Mouse (Mus musculus) adrenal gland, postnatal 14 days (tissue): ENCODE data around the gene Klhl2. TPM values are rescaled to one million over a fixed set of nuclear protein-coding genes. Genes with fewer than 3 reads are reported as not detected.

ENCODE experiments used
- DNase-seq: peaks from one replicate; pipeline ENCODE4 v3.0.0; 2021; ENCODE audit warnings: mixed read lengths
- total RNA-seq: library from RNA; stranded (reverse); gene quantifications from 2 replicates; pipeline ENCODE4 v1.2.3, GENCODE M21; 2021

Gene Klhl2
- total RNA-seq, 1 experiment from 2014 or later: 48.8 TPM

DNA sequence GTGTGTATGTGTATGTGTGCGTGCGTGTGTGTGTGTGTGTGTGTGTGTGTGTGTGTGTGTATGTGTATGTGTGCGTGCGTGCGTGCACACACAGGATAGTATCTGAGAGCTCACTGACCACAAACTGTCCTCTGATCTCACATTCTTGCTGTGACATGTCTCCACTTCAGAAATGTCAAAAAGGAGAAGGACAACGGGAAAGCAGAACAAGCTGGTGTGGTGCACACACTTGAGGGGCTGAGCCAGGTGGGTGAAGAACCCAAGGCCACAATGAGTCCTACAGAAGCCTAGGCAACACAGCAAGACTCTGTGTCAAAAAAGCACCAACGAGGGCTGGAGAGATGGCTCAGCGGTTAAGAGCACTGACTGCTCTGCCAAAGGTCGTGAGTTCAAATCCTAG is 81.2 kb downstream of the Klhl2 start:
- no peak for DNase-seq

DNA sequence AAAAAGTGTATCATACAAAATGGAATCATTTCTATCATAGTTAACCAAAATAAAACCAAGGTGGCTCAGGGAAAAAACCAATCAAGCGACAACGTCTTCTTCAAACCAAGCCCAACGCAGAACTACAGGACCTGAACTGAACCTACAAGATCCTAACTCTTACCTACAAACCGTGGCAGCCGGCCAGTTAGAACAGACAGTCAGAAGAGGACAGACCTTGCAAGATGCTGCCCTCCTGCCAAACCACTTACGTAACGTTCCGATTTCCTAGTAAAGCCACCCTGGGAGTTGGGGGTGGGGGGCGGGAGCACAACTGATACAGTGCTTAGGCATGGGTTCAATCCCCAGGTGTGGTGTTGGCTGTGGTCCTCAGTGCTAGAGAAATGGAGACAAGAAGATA is 82.8 kb downstream of the Klhl2 start:
- DNase-seq: peak; percentile 78

DNA sequence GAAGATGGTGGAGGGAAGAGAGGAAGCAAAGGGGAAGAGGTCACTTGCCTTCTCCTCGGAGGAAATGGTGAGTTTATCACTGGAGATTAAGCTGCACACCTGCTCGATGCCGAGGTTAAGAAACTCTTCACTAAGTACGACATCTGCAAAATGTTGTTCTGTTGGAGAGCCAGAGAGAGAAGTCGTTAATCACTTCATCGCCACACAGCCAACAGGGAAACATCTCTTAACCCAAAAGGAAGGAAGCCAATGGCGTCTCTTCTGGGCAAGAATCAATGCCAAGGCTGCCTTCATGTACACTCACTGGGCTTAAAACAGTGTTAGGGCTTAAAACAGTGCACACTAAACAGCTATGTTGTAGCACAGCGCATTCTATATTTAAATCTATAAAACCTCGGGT is 85.7 kb downstream of the Klhl2 start:
- DNase-seq: no peak

DNA sequence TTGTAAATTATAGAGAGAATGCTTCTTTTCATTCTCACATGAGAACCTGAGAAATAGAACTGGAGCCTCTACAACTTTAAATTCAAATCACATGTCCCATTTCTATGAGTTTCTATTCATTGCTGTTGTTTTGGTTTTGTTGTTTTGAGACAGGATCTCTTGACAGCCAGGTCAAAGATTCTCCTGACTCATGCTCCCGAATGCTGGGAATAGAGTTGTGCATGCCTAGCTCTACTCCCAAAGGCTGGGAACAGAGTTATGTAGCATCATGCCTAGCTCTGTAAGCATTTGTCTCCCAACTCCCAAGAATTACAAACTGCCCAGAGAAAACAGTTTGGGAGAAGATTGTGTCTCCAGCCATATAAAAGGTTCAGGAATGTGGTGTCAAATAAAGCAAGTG is 87.1 kb downstream of the Klhl2 start:
- DNase-seq: no peak

GRCm38 (mm10) chr8:64761430-64761829 is 88.4 kb downstream of the Klhl2 start:
- DNase-seq: peak; percentile 70

DNA sequence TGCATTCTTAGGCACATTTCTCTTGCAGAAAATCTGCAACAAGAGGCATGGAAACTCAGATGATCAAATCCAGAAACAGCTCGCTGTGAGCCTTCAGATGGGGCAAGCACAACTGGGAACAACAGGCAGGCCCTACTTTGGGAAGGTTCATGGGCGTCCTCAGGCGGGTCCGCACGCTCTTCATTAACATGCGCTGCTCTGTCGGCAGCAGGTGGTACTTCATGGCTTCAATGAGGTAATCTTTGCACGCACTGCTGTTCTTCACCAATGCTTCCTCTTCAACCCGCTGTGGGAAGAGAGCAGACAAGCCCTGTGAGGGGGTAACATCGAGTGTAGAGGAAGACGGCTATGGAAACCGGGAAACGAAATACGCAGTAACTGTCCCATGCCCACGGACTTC is 91.9 kb downstream of the Klhl2 start:
- no peak for DNase-seq

DNA sequence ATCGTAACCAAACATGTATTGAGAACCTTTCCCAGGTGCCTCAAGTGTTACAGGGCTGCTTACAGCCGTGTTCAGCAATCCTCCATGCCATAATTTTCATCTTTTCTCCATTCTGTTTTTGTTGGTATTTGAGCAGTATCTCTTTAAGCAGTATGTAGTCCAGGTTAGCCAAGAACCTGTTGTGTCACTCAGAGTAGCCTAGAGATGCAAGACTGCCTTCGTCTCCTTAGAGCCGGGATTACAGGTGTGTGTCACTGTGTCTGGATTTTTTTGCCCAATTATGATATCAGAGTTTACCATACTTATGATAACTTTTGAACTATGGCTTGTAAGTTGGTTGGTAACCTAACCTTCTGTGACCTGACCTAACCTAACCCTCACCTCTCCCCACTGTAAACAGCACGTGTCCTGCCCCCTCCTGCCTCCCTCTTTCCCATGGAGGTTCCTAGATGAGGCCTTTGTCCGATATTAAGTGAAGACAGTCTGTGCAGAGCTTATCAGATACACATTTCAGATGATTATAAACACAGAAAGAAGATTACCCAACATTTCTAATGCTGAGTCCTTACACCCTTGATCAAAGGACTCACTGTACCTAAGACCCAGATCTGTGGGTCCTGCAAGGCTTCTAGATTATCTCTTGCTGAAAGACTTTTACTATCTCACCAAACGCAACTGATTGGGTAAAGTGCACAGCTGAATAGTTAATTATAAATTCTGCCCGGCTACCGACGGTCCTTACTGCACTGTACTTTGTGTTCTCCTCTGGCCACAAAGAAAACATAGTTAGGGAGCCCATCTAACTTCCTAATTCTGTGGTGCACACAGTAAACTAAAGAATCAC is 103.4 kb downstream of the Klhl2 start:
- no peak for DNase-seq

DNA sequence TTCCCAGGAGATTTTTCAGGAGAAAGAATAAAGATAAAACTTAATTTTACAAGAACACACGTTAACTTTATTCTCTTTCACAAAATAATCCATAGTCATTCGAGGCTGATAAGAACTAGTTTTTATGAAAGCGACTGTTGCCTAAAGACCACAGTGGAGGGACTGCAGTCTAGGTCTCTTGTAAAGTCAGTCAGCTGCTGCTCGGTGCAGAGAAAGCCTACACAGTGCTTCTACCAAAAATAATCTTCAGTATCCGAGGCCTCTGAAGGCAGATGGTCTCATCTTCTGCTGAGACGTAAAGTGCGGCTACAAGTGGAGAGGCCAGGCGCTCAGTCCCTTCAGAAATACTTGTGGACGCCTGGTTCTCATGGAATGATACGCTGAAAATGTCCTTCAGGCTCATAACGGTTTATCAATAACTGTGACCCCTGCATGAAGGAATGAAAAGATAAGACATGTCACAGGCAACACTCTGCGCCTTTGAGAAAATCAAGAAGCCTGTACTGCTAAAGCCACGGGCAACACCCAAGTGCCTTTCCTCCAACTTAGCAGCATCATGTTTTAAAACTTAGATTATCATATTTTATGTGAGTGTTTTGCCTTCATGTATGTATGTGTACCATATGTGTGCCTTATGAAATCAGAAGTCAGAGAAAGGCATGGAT is 109.1 kb downstream of the Klhl2 start:
- DNase-seq: no peak

- no peak for DNase-seq
Measured at GRCm38 (mm10) chr8:64738916-64739315, 110.9 kb downstream of the Klhl2 start.

DNA sequence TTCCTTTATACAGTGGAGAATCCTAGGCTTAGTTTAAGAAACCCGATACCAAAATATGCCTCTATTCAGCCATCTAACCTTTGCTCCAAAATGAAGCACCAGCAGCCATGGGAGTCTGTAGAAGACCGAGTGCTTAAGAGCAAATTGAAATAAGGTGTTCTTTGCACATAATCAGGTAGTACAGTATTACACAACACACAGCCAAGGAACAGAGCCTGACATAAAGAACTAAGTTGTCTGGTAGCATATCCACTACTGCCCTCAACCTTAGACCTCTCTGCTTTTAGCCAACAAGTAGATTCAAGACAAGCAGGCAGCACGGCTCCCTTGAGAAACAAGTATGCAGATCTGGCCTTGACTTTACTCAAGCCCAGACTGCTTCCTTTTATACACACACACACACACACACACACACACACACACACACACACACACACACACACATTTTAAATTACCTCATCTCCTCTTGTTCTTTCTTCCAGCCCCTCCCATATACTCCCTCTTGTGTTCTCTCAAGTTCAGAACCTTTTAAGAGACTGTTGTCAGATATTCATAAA is 113.0 kb downstream of the Klhl2 start:
- DNase-seq: no peak

GRCm38 (mm10) chr8:64735161-64735560 is 114.7 kb downstream of the Klhl2 start:
- DNase-seq: peak; percentile 15

GRCm38 (mm10) chr8:64733271-64733943 is 116.4 kb downstream of the Klhl2 start, which contains the start of gene Msmo1:
Gene Msmo1, minus strand, starts transcription at chr8:64733792.
- peak; percentile 98 for DNase-seq

DNA sequence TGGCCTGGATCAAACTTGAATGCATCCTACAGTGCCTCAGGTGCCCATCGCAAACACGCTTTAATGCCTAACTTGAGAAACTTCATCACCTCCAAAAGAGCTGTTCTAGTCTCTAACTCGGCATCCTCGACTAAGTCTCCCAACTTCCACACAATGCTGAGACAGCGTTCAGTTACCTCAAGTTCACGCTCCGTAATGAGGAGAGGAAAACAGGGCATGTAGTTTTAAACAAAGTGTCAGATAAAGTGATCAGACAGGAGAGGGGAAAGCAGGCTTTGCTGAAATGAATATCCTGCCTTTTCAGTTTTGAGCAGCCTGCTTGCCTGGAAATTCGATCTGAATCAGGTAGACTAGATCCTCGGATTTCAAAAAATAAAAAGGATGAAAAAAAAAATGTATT is 117.2 kb downstream of the Klhl2 start:
- DNase-seq: no peak

DNA sequence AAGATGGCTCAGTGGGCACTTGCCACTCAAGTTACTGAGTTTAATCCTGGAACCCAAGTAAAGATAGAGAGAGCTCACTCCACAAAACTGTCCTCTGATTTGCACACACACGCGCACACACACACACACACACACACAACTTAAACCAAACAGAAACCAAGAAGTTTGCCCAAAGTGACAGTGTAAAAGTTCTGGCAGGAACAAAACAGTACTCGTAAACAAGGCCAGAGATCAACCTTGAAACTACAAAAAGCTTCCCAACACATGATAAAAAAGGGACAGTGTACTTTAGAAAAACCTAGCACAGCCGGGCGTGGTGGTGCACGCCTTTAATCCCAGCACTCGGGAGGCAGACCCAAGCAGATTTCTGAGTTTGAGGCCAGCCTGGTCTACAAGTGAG is 121.7 kb downstream of the Klhl2 start:
- no peak for DNase-seq

- DNase-seq: peak; percentile 54
Measured at GRCm38 (mm10) chr8:64726190-64726695, 123.6 kb downstream of the Klhl2 start.

- DNase-seq: no peak
Measured at GRCm38 (mm10) chr8:64723206-64723605, 126.6 kb downstream of the Klhl2 start.

GRCm38 (mm10) chr8:64717868-64718267 is 131.9 kb downstream of the Klhl2 start:
- peak; percentile 36 for DNase-seq

DNA sequence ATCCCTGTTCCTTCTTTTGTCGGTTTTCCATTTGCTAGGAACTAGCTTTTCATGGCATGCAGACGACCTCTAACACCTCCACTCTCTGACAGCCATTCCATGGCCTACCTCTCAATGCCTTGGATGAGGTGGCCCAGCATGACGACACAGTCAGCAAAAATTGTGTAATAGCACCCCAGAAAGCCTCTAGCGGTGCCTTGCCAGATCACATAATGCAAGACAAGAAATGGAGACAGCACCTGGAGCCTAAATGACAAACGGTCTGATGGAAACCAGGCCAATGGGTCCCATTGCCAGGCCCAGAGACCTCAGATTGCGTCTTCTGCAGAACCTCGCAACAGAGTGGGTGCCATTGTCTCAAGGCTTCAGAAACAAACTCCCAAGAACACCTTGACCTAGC is 137.3 kb downstream of the Klhl2 start:
- DNase-seq: no peak

GRCm38 (mm10) chr8:64711544-64711943 is 138.3 kb downstream of the Klhl2 start:
- DNase-seq: no peak

DNA sequence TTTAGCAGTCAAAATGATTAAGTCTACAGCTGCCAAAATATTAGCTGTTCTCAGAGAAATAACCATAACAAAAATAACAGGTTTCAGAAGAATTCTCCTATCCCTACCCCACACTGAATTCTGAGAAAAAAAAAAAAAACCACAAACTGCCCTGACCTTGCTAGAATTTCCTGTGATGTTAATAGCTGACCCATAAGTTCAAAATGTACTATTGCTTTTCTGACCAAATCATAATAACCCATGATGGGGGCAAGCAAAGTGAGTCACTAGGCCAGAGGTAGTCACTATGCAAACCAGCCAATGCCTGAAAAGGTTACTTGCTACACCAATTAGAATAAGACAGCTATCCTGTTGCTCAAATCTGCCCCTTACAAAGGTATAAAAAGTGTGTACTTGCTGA is 142.3 kb downstream of the Klhl2 start:
- DNase-seq: no peak

DNA sequence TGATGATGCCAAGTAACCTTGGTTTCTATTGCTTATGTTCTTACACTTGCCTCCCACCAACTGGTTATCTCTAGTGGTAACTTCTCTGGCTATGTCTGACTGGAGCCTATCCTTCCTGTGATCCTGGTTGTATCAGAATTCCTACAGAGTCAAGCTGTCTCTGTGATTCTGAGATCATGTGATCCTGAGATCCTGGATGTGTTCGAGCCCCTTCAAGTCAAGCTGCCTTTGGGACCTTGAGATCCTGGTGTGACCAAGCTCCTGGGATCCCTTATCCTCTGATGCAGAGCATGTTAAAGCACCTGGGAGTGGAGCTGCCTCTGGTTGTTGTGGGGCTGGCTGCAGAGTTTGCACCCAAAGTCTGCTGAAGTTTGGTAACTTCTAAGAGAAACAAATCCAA is 146.6 kb downstream of the Klhl2 start:
- DNase-seq: no peak

DNA sequence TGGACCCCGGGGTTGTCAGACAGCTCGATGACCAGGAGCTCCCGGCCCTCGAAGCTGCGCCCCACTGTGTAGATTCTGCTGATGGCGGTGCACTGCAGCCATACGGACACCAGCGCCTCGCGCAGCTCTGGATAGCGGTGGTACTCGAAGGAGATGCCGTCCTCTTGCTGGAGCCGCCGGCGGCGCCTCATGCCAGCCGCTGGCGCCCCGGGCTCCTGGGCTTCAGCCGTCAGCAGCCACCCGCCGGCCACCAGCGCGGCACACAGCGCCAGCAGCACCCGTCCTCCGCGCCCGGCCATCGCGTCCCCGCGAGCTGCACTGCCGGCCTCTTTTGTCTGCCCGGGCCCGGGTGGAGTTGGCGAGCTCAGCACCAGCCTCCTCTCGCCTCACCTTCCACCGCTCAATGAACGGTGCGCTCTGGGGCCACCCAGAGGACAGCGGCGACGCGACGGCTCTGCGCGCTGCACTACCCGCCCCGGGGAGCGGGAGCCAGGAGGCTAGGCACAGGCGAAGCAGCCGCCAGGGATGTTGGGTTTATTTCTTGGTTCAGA is 157.1 kb downstream of the Klhl2 start, which contains the start of gene Cpe:
TSS of gene Cpe (minus strand) at position 404 of the 551 bp plus-strand sequence.
- DNase-seq: peak; percentile 93
